Mouse (Mus musculus) liver, adult 2 months (tissue): ENCODE measurements around the gene Vmp1.

Experiments
- CTCF ChIP-seq: fragments of 200-500 bp; IDR thresholded peaks from 2 replicates; pipeline ENCODE4 v1.5.1; 2011; ENCODE audit warnings: low read depth, low read length, control low read depth
- POLR2A ChIP-seq: fragments of 200-500 bp; IDR thresholded peaks from 2 replicates; pipeline ENCODE4 v1.6.1; 2011; ENCODE audit warnings: low read length, control low read depth; ENCODE audit not compliant: insufficient read depth; ENCODE audit errors: extremely low read depth

GRCm38 (mm10) chr11:86719390-86719789, 35.8 kb upstream of the Vmp1 start:
- no peak for TF ChIP-seq POLR2A
- no peak for TF ChIP-seq CTCF
